Mouse (Mus musculus) forelimb bud, embryonic 11.5 days (tissue): Measurements from ENCODE around the gene Hoxc6.

Source experiments
- DNase-seq: peaks from one replicate; pipeline ENCODE4 v3.0.0-alpha.2; 2012; ENCODE audit warnings: low read depth, low spot score

Gene Hoxc6

GRCm38 (mm10) chr15:102990461-102991397, 7.3 kb upstream of the Hoxc6 start, which contains the start of gene Hoxc8:
TSS of gene Hoxc8 (plus strand) at chr15:102990607.
- no peak for DNase-seq

- no peak for DNase-seq
These were observed 6.3 kb upstream of the Hoxc6 start for GRCm38 (mm10) chr15:102991782-102992181.

- no peak for DNase-seq
These were observed 5.9 kb upstream of the Hoxc6 start for GRCm38 (mm10) chr15:102992206-102992605.

- no peak for DNase-seq
These were observed 5.2 kb upstream of the Hoxc6 start for GRCm38 (mm10) chr15:102992863-102993262.

GRCm38 (mm10) chr15:102996548-102996947, 1.5 kb upstream of the Hoxc6 start:
- DNase-seq: no peak

- no peak for DNase-seq
These were observed 626 bp upstream of the Hoxc6 start for GRCm38 (mm10) chr15:102997431-102997830.

- DNase-seq: no peak
These were observed 638 bp downstream of the Hoxc6 start for GRCm38 (mm10) chr15:102998608-102999182.

GRCm38 (mm10) chr15:102999183-102999831, 1.2 kb downstream of the Hoxc6 start:
- DNase-seq: peak; percentile 85

- DNase-seq: no peak
These were observed 1.9 kb downstream of the Hoxc6 start for GRCm38 (mm10) chr15:102999955-103000354.

- no peak for DNase-seq
These were observed 2.4 kb downstream of the Hoxc6 start for GRCm38 (mm10) chr15:103000501-103000901.

GRCm38 (mm10) chr15:103001370-103001769, 3.3 kb downstream of the Hoxc6 start:
- DNase-seq: no peak

- no peak for DNase-seq
These were observed 4.1 kb downstream of the Hoxc6 start for GRCm38 (mm10) chr15:103002156-103002555.

GRCm38 (mm10) chr15:103002821-103003448, 4.9 kb downstream of the Hoxc6 start:
- no peak for DNase-seq

- DNase-seq: no peak
These were observed 7.3 kb downstream of the Hoxc6 start for GRCm38 (mm10) chr15:103005308-103005707.

- DNase-seq: no peak
These were observed 7.7 kb downstream of the Hoxc6 start for GRCm38 (mm10) chr15:103005797-103006196.

- DNase-seq: no peak
These were observed 8.3 kb downstream of the Hoxc6 start for GRCm38 (mm10) chr15:103006326-103006725.

GRCm38 (mm10) chr15:103009265-103010111, 11.4 kb downstream of the Hoxc6 start:
- DNase-seq: no peak

GRCm38 (mm10) chr15:103010112-103010846, 12.2 kb downstream of the Hoxc6 start:
- DNase-seq: no peak

- DNase-seq: no peak
These were observed 12.9 kb downstream of the Hoxc6 start for GRCm38 (mm10) chr15:103010847-103011555.
